Mouse (Mus musculus): ENCODE data around the gene Wdr44. TPM values are rescaled to one million over a fixed set of nuclear protein-coding genes. Genes with fewer than 3 reads are reported as not detected.

Wdr44 gene
- polyA plus RNA-seq, 1 experiment from 2014 or later, result 5.7 TPM

Other genes with a start within 250 kb of the Wdr44 start
- gene Gm4907, start 189.5 kb downstream of the Wdr44 start, polyA plus RNA-seq (2015; fragmentation: Nextera tagmentation; extraction: Ambion mirVana), result not detected in 2 replicates

Measured in kidney, embryonic 15.5 days (tissue).